Mouse (Mus musculus) MN1 (cell line): ENCODE data around the gene Aco2.
A peak's percentile ranks its signal among the peaks of the same experiment; 100 is the strongest.

Source experiments
- DNase-seq: peaks from one replicate; pipeline ENCODE4 v3.0.0-alpha.2; 2016; ENCODE audit warnings: low spot score

The Aco2 gene

DNA sequence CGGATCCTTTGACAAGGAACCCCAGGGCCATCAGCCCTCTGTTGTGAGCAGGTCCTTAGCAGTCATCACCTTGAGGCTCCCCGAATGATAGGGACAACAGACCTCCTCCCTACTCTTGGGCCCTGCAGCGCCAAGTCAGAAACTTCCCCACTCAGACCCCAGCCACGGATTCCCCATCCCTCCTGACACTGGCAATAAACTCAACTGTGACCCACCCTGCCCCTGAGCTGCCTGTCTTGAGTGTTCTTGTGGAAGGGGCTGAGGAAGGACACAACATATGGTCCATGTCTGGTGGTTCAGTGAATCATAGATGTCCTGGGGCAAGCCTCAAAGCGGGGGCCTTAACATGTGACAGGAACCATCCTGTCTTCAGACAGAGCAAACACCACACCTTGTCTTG lies 78.6 kb downstream of the Aco2 start:
- DNase-seq = no peak

- no peak for DNase-seq
Measured at GRCm38 (mm10) chr15:81951159-81951558, 79.0 kb downstream of the Aco2 start.

DNA sequence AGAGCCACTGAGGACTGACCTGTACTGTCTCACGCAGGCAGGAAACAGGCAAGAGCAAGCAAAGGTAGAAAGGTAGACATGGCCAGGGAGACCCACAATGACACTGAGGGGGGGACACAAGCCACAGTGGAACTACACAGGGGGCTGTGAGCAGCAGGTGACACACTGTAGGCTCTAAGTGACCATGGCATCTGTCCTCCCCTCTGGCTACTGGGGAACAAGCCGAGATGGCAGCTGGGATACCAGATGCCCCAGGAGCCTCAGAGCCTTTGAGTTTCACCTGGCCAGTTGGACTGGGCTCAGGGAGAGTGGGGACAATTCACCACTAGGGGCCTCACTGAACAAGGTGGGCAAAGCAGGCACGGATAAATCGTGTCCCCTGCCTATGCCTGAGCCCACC lies 80.2 kb downstream of the Aco2 start:
- DNase-seq = no peak

- DNase-seq = no peak
Measured at GRCm38 (mm10) chr15:81954151-81954583, 82.1 kb downstream of the Aco2 start.

- no peak for DNase-seq
Measured at GRCm38 (mm10) chr15:81954716-81955115, 82.6 kb downstream of the Aco2 start.

DNA sequence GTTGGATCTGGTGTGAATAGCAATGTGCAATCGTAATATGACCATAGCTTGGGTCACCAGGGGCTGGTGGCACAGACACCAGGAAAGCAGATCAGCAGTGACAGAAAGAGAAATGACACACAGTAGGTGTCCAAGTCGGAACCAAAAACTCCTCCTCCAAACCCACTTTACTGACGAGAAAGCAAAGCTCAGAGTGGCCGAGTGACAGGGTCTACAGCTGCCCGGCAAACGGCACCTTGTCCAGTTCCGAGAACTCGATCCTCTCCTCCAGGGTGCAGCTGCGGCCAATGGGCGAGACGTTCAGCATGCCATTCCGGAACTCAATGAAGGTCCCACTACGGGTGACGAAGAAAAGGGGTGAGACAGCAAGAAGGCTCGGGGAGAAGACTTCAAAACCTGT lies 83.3 kb downstream of the Aco2 start:
- DNase-seq = no peak

GRCm38 (mm10) chr15:81956457-81956856 lies 84.3 kb downstream of the Aco2 start:
- peak; percentile 66 for DNase-seq

DNA sequence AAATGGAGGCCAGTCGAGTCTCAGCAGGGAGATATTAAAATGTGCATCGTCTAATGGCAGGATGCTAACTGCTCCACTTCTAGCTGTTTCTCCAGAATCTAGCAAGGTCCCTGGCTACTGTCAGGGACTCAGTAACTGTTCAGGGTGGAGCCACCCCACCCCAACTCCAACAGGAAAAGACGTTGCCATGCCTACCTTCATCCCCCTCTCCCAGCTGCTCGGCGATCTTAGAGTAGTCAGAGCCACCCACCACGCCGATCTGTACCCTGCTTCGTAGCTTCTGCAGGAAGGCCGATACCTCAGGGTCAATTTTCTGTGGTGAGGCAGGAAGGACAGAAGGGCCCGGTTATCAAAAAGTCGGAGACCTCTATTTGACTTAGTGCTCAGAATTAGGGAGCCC lies 85.5 kb downstream of the Aco2 start:
- no peak for DNase-seq

DNA sequence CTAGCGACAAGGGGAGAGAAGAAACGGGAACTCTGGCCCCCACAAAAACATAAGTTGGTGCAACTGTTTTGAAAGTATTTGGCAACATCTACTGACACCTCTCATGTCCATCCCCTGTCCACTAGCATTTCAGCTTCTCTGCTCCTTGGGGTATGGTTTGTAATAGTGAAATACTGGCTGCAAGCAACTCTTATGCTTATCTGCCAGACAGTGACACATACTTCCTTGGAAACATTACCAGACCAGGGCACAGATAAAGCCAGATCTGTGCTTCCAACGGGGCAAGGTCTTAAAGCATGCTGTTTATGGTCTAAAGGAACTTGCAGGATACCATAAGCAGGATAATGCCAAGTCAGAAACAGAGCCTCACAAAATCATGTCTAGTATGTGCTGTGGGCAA lies 86.8 kb downstream of the Aco2 start:
- no peak for DNase-seq

- peak; percentile 100 for DNase-seq
Measured at GRCm38 (mm10) chr15:81960171-81961077, 88.3 kb downstream of the Aco2 start, which contains the start of gene Pmm1. Gene Pmm1, minus strand, starts transcription at chr15:81960930.

DNA sequence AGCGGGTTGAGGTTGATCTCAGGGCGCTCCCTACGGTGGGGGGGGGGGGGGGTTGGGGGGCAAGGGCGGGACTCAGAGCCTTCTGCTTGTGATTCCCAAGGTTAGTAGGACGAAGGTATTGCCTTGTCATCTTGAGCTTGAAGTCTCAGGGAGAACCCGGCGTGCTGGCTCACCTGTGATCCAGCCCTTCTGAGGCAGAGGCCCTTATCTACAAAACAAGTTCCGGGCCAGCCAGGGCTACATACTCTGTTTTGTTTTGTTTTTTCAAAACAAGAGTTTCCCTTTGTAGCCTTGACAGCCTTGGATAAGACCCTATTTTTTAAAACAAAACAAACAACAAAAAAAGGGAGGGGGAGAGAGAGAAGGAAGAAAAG lies 89.0 kb downstream of the Aco2 start:
- no peak for DNase-seq

DNA sequence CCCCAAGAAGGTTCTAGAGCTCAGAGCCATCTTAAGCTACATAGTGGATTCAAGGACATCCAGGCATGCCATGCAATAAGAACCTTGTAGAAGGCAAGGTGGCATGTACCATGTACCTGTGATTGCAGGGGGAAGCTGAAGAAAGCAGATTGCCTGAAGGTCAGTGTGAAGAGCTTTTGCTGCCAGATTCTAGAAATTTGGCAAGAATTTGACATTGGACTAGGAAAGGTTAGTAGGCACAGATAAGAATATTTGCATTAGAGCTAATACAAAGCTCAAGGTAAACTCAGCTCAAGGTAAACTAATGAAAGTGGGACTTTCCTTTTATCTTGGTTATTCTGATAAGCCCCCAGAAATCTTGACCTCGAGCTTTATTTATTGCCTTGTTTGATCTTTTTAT lies 92.2 kb downstream of the Aco2 start:
- no peak for DNase-seq
